Mouse (Mus musculus): Measurements from ENCODE around the gene Dhrs7b.
A peak's percentile ranks its signal among the peaks of the same experiment; 100 is the strongest.
"Not testable (repeated sequence)": the region's sequence is repeated elsewhere in the genome, so short reads cannot be mapped to it uniquely, and the experiment has no call there.

Dhrs7b gene

GRCm38 (mm10) chr11:60841467-60842200, 11.2 kb downstream of the Dhrs7b start:
- DNase-seq (ENCODE audit: low spot score) = no peak

- no peak for DNase-seq (ENCODE audit: low spot score)
Measured at GRCm38 (mm10) chr11:60843412-60843811, 13.0 kb downstream of the Dhrs7b start.

DNA sequence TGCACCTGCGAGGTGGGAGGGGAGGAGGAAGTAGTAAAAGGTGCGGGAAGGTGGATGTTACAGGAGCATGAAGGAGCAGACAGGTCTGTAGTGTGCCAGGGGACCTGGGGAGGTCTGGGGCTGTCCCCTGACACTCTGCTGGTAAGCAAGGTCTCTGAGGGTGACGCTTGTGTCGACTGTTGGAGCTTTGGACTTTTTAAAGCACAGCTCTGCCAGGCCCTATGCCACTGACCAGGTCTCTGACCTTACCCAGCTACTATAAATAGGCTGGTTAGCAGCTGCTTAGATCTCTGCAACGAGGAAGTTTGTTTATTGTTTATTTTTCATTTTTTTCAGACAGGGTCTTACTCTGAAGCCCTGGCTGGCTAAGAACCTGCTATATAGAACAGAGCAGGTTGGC, 15.0 kb downstream of the Dhrs7b start:
- DNase-seq (ENCODE audit: low spot score) = no peak

DNA sequence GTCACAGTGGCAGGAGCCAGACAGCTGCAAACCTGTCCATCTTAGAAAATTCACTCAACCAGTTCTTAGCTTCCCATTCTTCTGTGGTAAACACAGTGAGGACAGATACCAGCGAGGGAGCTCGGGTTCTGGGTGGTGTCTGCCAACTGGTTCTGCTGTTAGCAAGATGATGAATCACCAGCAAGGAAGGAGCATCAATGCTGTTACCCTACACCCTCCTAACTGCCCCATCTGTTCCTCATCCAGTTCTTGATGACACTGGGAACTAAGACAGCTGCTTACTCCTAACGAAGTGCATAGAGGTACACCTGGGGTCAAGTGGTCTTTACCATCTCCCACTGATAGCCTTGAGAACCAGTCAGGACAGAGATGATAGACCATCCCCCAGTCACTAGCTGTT, 26.2 kb downstream of the Dhrs7b start:
- no peak for DNase-seq (ENCODE audit: low spot score)

GRCm38 (mm10) chr11:60861993-60862392, 31.6 kb downstream of the Dhrs7b start:
- no peak for DNase-seq (ENCODE audit: low spot score)

DNA sequence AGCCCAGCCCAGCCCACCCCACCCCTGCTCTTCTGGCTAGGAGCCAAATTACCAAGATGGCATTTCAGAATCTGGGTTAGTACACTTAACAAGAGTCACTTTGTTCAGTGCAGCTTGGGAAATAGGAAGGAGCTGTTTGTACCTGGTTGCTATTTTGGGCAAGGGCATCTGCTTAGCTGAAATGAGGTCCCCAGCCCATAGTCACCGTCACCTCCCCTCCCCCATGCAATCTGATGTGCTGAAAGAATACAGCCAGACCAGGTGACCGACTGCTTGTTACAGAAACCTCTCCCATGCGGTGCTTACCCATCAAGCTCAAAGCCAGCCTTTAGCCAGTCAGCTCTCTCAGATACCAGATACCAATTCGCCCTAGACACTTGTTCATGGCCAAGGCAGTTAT, 32.8 kb downstream of the Dhrs7b start:
- no peak for DNase-seq (ENCODE audit: low spot score)

- DNase-seq (ENCODE audit: low spot score) = no peak
Measured at GRCm38 (mm10) chr11:60864166-60864565, 33.7 kb downstream of the Dhrs7b start.

GRCm38 (mm10) chr11:60864916-60865315, 34.5 kb downstream of the Dhrs7b start:
- no peak for DNase-seq (ENCODE audit: low spot score)

DNA sequence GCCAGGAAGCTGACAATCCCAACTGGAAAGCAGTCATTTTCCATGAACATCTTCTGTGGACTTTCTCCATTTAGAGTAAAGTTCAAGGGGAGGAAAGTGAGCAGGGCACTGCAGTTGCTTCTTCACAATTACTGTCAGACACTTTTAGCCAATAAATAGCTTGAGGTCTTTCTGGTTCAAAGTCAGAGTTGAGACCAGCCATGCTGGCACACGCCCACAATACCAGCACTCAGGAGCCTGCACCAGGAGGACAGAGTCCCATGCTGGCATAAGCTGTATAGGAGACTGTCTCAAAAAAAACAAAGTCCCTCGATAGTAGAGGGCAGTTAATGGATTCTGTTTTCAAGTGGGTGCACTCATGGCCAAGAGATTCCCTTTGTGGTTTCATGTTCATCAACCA, 35.6 kb downstream of the Dhrs7b start:
- DNase-seq (ENCODE audit: low spot score) = no peak

- DNase-seq (ENCODE audit: low spot score) = no peak
Measured at GRCm38 (mm10) chr11:60867456-60867855, 37.0 kb downstream of the Dhrs7b start.

DNA sequence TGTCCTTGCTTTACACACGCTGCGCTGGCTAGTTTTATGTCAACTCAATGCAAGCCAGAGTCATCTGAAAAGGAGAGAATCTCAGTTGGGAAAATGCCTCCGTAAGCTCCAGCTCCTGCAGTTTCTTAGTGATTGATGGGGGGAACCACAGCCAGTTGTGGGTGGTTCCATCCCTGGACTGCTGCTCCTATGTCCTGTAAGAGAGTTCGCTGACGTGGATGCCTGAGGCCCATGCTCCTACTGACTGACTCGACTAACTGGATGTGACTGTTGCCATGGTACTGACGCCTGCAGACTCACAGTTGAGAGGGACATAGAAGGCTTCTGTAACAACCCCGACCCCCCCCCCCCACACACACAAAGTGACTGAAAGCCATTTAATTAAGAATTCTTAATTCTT, 37.5 kb downstream of the Dhrs7b start:
- no peak for DNase-seq (ENCODE audit: low spot score)

DNA sequence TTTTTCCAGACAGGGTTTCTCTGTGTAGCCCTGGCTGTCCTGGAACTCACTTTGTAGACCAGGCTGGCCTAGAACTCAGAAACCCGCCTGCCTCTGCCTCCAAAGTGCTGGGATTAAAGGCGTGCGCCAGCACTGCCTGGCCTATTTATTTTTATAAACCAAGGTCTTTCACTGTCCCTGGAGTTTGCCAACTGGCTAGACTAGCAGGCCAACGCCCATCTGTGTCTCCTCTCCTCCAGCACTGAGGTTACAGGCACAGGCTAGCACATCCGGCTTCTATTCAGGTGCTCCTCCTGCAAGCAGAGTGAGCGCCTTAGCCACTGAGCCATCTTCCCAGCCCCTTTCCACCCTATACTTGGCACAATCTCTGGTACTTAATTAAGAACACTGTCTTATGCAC, 39.0 kb downstream of the Dhrs7b start:
- not testable (repeated sequence) for DNase-seq (ENCODE audit: low spot score)

DNA sequence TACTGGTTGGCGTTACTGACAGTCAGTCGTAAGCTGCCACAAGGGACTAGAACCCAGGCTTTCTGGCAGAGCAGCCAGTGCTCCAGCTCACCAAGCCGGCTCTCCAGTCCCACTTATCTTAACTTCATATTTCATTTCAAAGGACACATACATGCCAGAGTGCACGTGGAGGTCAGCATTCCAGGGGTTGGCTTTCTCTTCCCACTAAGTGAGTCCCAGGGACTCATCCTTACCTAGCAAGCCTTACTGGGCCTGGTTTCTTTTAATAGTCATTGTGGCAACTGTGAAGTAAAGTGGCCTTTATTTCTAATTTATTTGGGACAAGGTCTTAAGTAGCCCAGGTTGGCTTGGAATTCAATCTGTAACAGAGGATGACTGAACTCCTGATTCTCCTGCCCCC, 41.0 kb downstream of the Dhrs7b start:
- DNase-seq (ENCODE audit: low spot score) = no peak

- DNase-seq (ENCODE audit: low spot score) = no peak
Measured at GRCm38 (mm10) chr11:60873101-60873500, 42.7 kb downstream of the Dhrs7b start.

GRCm38 (mm10) chr11:60878056-60878612, 47.7 kb downstream of the Dhrs7b start:
- DNase-seq (ENCODE audit: low spot score) = no peak

DNA sequence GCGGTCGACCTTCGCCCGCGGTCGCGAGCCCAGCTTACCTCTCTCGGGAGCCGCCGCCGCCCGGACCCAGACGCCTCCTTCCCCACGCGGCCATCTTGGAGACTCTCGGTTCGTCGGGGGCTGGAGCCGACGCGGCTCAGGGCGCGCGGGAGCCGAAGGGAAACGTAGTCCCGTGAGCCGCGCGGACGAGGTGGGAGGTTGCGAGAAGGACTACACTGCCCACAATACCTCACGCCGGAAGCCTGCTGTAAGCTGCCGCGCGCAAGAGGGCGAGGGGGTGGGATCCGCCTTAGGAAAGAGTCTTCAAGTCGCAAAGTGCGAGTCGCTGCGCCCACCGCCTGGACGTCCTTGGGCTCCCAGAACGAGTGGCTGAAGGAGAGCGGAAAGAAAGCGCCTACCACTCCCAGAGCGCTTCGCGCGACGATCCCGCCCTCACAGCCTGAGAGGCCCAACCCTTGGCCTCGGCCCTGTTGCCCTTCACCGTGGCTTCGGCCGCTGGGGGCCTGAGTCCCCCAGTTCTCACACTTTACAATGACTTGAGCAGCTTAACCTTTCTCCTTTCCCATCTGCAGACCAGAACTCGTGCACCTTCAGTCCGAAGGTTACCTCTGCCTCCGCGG, 48.4 kb downstream of the Dhrs7b start, which contains the start of gene Tmem11:
Gene Tmem11, minus strand, starts transcription at position 598 of the 620 bp plus-strand sequence.
- DNase-seq (ENCODE audit: low spot score) = peak; percentile 95

DNA sequence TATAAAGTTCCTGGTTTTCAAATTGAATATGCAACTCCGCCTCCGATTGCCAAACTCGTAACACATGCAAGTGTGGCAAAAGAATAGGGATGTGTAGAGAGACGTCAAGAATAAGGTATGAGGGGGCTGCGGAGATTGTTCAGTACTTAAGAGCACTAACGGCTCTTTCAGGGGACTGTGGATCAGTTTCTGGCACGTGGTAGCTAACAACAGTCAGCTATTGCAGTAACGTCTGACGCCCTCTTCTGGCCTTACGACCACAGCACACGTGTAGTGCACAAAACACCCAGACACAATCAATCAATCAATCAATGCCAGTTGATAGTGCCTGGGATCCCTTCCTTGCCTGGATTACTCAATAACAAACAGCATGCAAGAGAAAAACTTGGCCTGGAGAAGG, 49.0 kb downstream of the Dhrs7b start:
- DNase-seq (ENCODE audit: low spot score) = peak; percentile 32

DNA sequence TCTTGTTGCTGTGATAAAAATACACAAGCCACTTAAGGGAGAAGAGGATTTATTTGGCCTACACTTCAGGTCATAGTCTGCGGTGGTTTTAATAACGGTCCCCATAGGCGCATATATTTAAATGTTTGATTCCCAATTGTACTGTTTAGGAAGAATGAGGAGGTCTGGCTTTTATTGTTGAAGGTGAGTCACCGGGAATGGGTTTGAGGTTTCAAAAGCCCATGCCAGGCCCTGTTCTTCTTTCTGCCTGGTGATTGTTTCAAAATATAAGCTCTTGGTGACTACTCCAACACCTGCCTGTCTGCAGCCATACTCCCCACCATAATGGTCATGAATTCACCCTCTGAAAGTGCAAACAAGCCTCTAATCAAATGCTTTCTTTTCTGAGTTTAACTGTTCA, 50.1 kb downstream of the Dhrs7b start:
- no peak for DNase-seq (ENCODE audit: low spot score)

GRCm38 (mm10) chr11:60882386-60882785, 52.0 kb downstream of the Dhrs7b start:
- no peak for DNase-seq (ENCODE audit: low spot score)

GRCm38 (mm10) chr11:60886986-60887385, 56.6 kb downstream of the Dhrs7b start:
- DNase-seq (ENCODE audit: low spot score) = not testable (repeated sequence)

- no peak for DNase-seq (ENCODE audit: low spot score)
Measured at GRCm38 (mm10) chr11:60889861-60890260, 59.4 kb downstream of the Dhrs7b start.

DNA sequence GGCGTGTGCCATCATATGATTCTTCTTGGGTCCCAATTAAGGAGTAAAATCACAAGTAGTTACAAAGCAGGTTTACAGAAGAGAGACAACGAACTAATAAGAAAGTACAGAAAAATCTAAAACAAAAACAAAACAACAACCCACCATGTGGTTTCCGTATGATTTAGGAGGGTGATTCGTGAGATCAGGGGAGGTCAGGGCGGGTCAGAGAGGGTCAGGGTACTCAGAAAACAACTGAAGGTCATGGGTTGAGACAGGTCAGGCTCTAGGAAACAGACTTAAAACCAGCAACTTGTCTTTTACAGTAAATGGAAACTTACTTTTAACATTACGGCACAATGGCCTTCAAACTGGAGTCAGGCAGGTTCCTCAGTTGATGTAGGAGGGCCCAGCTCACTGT, 59.9 kb downstream of the Dhrs7b start:
- no peak for DNase-seq (ENCODE audit: low spot score)

DNA sequence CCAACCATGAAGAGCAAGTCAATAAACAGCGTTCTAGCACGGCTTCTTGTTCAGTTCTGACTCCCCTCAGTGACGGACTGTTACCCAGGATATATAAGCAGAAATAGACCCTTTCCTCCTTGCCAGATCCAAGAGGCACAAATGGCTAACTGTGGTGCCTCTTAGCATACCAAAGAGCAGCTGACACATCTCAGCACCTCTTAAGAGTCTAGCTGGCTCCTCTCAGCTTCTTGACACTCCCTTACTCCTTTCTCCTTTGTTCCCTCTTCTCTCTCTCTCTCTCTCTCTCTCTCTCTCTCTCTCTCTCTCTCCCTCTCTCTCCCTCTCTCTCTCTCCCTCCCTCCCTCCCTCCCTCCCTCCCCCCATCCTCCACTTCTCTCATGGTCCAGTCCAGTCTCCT, 60.3 kb downstream of the Dhrs7b start:
- no peak for DNase-seq (ENCODE audit: low spot score)
